Mouse (Mus musculus): ENCODE measurements around the gene Rpa1. TPM values are rescaled to one million over a fixed set of nuclear protein-coding genes. Genes with fewer than 3 reads are reported as not detected.

The Rpa1 gene
- polyA plus RNA-seq, 1 experiment, result not detected

DNA sequence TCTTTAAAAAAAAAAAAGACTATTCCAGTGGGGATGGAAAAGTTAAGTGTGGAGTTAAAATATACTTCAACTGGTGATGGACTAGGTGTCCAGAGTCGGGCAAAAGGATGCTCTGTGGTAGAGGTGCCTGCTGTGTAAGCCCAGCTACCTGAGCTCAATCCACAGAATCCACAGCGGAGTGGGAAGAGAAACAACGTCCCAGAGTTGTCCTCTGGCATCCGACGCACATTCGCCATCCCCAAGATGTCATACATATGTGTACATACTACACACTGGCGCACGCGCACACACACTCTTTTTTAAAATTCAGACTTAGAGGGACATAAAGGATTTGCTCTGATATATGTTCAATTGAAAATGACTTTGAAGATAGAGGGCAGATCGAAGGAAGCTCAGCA lies 937 bp downstream of the Rpa1 start:
- no peak for TF ChIP-seq POLR2A (IDR thresholded peaks at IDR 0.05; ENCODE audit: insufficient read depth, low read depth, low read length)
- no peak overlapping the region for H3K4me3 ChIP-seq (ENCODE audit: insufficient read depth, low read depth, low read length)
- H3K4me1 ChIP-seq (ENCODE audit: control insufficient read depth, insufficient read depth, low read length), result peaks cover 5% of the 10 kb centered on the region
- WGBS, result 43% methylated on average over 10 of the region's 10 CpGs
- no peak overlapping the region for H3K27ac ChIP-seq (ENCODE audit: insufficient read depth, low read depth, low read length)

DNA sequence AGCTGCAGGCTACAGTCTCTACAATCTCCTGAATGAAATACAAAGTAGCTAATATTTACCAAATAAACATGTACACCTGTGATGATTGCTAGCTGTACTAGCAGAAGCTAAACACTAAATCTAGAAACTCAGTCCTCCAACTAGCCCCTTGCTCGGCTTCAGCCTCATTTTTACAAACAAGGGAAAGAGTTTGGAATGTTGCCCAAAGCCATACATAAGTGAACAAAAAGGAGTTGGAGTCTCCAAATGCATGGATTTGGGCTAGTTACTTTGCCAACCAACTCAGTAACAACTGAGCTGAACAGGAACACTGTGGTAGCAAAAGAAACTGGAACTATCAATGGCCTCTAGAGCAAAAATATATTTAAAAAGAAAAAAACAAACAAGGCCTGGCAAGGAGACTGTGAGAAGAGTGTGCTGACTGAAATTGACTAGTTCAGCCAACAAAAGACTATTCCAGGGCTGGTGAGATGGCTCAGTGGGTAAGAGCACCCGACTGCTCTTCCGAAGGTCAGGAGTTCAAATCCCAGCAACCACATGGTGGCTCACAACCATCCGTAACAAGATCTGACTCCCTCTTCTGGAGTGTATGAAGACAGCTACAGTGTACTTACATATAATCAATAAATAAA lies 1.5 kb downstream of the Rpa1 start:
- Histone ChIP-seq H3K4me3 (ENCODE audit: insufficient read depth, low read depth, low read length) (no peak overlapping the region), H3K27ac (ENCODE audit: insufficient read depth, low read depth, low read length) (no peak overlapping the region), H3K4me1 (ENCODE audit: control insufficient read depth, insufficient read depth, low read length) (peaks cover 5% of the 10 kb centered on the region)
- 64% methylated on average over 4 of the region's 4 CpGs for WGBS
- TF ChIP-seq CTCF (IDR thresholded peaks at IDR 0.05; ENCODE audit: insufficient read depth, low read depth, low read length) (no peak), POLR2A (IDR thresholded peaks at IDR 0.05; ENCODE audit: insufficient read depth, low read depth, low read length) (no peak)

DNA sequence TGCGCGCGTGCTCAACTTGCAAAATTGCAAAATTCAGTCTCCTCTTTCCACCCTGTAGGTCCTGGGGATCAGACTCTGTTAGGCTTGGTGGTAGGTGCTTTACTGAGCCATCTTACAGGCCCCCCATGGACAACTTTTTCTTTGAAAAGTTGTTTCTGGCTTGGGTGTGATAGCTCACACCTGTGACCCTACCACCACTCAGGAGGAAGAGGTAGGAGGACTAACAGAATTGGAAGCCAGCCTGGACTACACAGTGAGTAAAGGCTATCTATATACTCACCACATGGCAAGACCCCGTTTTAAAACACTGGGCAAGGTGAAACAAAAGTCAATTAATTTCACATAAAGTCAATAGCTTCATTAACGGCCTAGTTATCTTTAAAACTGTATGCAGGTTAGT lies 3.4 kb downstream of the Rpa1 start:
- WGBS, result 94% methylated on average over 5 of the region's 5 CpGs
- TF ChIP-seq POLR2A (IDR thresholded peaks at IDR 0.05; ENCODE audit: insufficient read depth, low read depth, low read length) (no peak), CTCF (IDR thresholded peaks at IDR 0.05; ENCODE audit: insufficient read depth, low read depth, low read length) (no peak)
- no peak overlapping the region for H3K4me3 ChIP-seq (ENCODE audit: insufficient read depth, low read depth, low read length)
- H3K4me1 ChIP-seq (ENCODE audit: control insufficient read depth, insufficient read depth, low read length), result peaks cover 8% of the 10 kb centered on the region
- H3K27ac ChIP-seq (ENCODE audit: insufficient read depth, low read depth, low read length), result no peak overlapping the region

DNA sequence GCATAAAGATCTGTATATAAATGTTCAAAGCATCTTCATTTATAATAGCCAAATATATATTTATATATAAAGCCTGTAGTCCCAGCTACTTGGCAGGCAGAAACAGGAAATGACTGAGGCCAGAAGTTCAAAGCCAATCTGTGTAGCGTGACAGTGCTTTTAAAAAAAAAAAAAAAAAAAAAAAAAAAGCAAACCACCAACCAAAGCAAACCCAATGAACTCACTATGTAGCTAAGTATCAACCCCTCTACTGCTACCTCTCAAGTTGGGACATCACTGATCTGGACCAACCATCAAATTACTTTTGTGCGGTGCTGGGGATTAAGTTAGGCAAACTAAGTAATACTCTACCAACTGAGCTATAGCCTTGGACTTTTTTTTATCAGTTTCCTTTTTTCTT lies 4.0 kb downstream of the Rpa1 start:
- TF ChIP-seq POLR2A (IDR thresholded peaks at IDR 0.05; ENCODE audit: insufficient read depth, low read depth, low read length) (no peak), CTCF (IDR thresholded peaks at IDR 0.05; ENCODE audit: insufficient read depth, low read depth, low read length) (no peak)
- no peak overlapping the region for H3K27ac ChIP-seq (ENCODE audit: insufficient read depth, low read depth, low read length)
- WGBS, result 83% methylated on average over 2 of the region's 2 CpGs
- H3K4me1 ChIP-seq (ENCODE audit: control insufficient read depth, insufficient read depth, low read length), result peaks cover 8% of the 10 kb centered on the region
- H3K4me3 ChIP-seq (ENCODE audit: insufficient read depth, low read depth, low read length), result no peak overlapping the region

DNA sequence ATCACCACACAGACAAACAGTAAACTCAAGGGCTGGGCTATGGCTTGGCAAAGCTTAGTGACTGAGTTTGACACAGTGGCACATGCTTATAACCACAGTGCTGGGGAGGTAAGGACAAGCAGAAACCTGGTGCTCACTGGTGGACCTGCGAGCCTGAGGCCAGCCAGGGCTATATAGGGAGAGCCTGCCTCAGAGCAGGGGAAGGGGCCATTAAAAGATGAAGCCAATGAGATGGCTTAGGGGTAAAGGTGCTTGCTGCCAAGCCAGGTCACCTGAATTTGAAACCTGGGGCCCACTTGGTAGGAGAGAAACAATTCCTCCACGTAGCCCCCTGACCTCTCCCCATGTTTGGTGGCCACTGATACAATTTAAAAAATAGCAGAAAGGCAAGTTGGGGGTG lies 5.0 kb downstream of the Rpa1 start:
- TF ChIP-seq POLR2A (IDR thresholded peaks at IDR 0.05; ENCODE audit: insufficient read depth, low read depth, low read length), result no peak
- TF ChIP-seq CTCF (IDR thresholded peaks at IDR 0.05; ENCODE audit: insufficient read depth, low read depth, low read length), result no peak
- Histone ChIP-seq H3K4me1 (ENCODE audit: control insufficient read depth, insufficient read depth, low read length) (peaks cover 6% of the 10 kb centered on the region), H3K4me3 (ENCODE audit: insufficient read depth, low read depth, low read length) (no peak overlapping the region), H3K27ac (ENCODE audit: insufficient read depth, low read depth, low read length) (no peak overlapping the region)
- 93% methylated on average over 2 of the region's 2 CpGs for WGBS

DNA sequence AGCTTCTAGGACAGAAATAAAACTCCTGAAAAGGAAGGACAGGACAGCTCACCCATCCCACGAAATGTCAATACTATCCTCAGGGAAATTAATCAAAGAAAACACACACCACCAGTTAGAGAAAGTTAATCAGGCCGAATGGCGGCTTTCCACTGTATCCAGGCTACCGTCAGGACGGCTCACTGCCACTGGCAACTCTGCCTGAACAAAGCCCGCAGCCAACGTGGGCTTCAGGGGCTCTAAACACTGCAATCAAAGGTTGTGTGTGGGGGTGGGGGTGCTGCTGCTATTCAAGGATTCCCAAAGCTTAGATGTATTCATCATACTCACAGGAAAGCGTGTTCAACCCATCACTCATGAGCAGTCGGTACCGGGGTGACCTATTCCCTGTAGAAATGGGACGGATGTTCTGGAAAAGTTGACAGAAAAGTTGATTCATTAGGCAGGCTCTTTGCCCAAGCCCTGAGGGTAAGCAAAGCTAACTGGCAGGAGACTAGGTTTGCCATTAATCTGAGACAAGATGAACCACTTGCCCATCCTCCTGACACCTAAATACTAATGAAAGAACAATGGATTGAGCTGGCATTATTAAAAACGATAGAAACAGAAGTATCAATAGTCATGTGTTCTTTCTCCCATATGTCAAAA lies 7.3 kb downstream of the Rpa1 start:
- H3K27ac ChIP-seq (ENCODE audit: insufficient read depth, low read depth, low read length), result no peak overlapping the region
- WGBS, result 73% methylated on average over 12 of the region's 12 CpGs
- no peak overlapping the region for H3K4me3 ChIP-seq (ENCODE audit: insufficient read depth, low read depth, low read length)
- H3K4me1 ChIP-seq (ENCODE audit: control insufficient read depth, insufficient read depth, low read length), result peaks cover 3% of the 10 kb centered on the region
- TF ChIP-seq CTCF (IDR thresholded peaks at IDR 0.05; ENCODE audit: insufficient read depth, low read depth, low read length), result no peak
- TF ChIP-seq POLR2A (IDR thresholded peaks at IDR 0.05; ENCODE audit: insufficient read depth, low read depth, low read length), result no peak

DNA sequence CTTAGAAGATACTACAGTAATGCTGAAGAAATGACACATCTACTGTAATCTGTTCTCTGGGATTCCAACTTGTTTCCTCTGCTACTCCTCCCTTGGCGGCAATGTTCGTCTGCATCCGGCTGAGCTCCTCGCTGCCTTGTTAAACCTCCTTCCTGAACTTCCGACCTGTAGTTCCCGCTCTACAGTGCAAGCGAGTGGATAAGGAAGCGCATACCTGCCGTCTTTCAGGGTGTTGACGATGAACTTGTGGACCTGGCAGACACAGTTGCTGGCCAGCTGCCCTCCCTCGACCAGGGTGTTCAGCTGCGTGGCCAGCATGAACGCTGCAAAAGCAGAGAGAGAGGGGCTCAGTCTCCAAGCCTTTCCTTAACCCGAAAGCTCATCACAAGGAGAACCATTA lies 8.0 kb downstream of the Rpa1 start:
- no peak for TF ChIP-seq POLR2A (IDR thresholded peaks at IDR 0.05; ENCODE audit: insufficient read depth, low read depth, low read length)
- TF ChIP-seq CTCF (IDR thresholded peaks at IDR 0.05; ENCODE audit: insufficient read depth, low read depth, low read length), result no peak
- 74% methylated on average over 14 of the region's 14 CpGs for WGBS
- no peak overlapping the region for H3K27ac ChIP-seq (ENCODE audit: insufficient read depth, low read depth, low read length)

DNA sequence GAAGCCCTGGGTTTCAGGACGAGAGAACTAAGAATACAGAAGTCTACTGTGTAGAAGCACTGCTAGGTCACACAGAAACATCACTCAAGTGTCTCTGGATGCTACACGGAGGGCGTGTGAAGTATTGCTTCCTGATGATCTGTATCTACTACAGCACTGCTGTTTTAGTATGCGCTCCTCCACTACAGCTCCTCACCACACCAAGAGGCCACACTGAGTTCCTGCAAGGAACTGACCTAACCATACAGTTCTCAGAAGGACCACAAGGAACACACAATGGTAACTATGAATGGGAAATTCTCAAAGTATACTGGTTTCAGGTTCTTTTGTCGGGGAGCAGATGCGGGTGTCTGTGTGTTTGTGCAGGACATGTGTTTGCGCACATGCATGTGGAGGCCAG lies 10.9 kb downstream of the Rpa1 start:
- 94% methylated on average over 7 of the region's 7 CpGs for WGBS
- TF ChIP-seq CTCF (IDR thresholded peaks at IDR 0.05; ENCODE audit: insufficient read depth, low read depth, low read length) (no peak), POLR2A (IDR thresholded peaks at IDR 0.05; ENCODE audit: insufficient read depth, low read depth, low read length) (no peak)
- no peak overlapping the region for H3K4me3 ChIP-seq (ENCODE audit: insufficient read depth, low read depth, low read length)
- peaks cover 3% of the 10 kb centered on the region for H3K4me1 ChIP-seq (ENCODE audit: control insufficient read depth, insufficient read depth, low read length)
- no peak overlapping the region for H3K27ac ChIP-seq (ENCODE audit: insufficient read depth, low read depth, low read length)

More for the DNA sequence above, 8.0 kb downstream of the Rpa1 start:
- Histone ChIP-seq H3K4me3 (ENCODE audit: insufficient read depth, low read depth, low read length) (no peak overlapping the region), H3K4me1 (ENCODE audit: control insufficient read depth, insufficient read depth, low read length) (peaks cover 3% of the 10 kb centered on the region)

DNA sequence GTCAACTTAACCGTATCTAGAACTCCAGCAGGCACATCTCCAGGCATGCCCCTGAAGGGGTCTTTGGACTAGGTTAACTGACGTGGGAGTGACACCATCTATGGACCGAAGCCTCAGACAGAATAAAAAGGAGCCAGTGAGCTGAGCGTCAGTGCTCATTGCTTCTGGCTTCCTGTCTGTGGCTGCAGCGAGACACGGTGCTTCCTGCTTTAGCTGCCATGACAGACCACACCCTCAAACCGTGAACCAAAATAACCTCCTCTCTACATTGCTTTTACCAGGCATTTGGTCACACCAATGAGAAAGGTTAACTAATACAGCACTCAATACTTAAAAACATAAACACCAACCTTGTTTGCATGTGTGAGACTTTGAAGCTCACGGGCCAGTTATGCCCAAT lies 11.4 kb downstream of the Rpa1 start:
- peaks cover 3% of the 10 kb centered on the region for H3K4me1 ChIP-seq (ENCODE audit: control insufficient read depth, insufficient read depth, low read length)
- 81% methylated on average over 8 of the region's 8 CpGs for WGBS
- H3K27ac ChIP-seq (ENCODE audit: insufficient read depth, low read depth, low read length), result no peak overlapping the region
- H3K4me3 ChIP-seq (ENCODE audit: insufficient read depth, low read depth, low read length), result no peak overlapping the region
- TF ChIP-seq POLR2A (IDR thresholded peaks at IDR 0.05; ENCODE audit: insufficient read depth, low read depth, low read length) (no peak), CTCF (IDR thresholded peaks at IDR 0.05; ENCODE audit: insufficient read depth, low read depth, low read length) (no peak)

Data from olfactory bulb, adult 2 months (tissue).